Mouse (Mus musculus): ENCODE measurements around the gene Gm49358.

The Gm49358 gene

GRCm38 (mm10) chr10:86872591-86872990 is 108.8 kb downstream of the Gm49358 start:
- no peak for DNase-seq (ENCODE audit: low spot score)

GRCm38 (mm10) chr10:86878721-86879120 is 114.9 kb downstream of the Gm49358 start:
- no peak for DNase-seq (ENCODE audit: low spot score)

- DNase-seq (ENCODE audit: low spot score) = no peak
These were observed 116.5 kb downstream of the Gm49358 start for GRCm38 (mm10) chr10:86880071-86880806.

GRCm38 (mm10) chr10:86881448-86881847 is 117.7 kb downstream of the Gm49358 start:
- DNase-seq (ENCODE audit: low spot score) = no peak
